Comparison of ENCODE assay signal across 24 mouse cellular contexts in the genomic region with DNA sequence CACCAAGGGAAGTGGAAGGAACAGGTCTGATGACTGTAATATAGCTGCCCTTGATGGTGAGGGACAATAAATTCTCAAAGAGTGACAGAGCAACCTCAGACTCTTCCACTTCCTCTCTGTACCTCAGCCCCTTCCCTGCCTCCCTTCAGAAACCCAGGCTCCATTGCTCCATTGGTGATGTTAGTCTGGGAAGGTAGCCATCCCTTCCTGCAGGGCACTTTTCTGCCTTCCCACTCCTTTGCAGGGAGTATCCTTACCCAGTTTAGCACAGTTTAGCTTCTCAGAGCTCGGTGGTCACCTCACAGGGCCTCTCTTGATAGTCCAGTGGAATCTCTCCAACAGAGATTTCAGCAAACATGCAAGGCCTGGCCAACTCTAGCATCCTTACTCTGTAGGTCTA. TPM values are rescaled to one million over a fixed set of nuclear protein-coding genes. Genes with fewer than 3 reads are reported as not detected.
DNase-seq lines count a peak whose midpoint lies in the region; ATAC-seq and TF ChIP-seq lines count a peak whose summit lies in the region.
"Had no signal": no experiment of that assay in that cellular context is flagged by ENCODE, and none has a peak within 500 bp of the region (broad histone marks: within the 10 kb centered on the region; RNA-seq: fewer than 3 reads in every experiment).

No protein-coding gene starts in this region.

- TF ChIP-seq CTCF in layer of hippocampus, adult 2 months (conservative IDR thresholded peaks at IDR 0.05) = no peak

- intact Hi-C loops in left cerebral cortex, postnatal 25 days (cut with DNase I) = loop anchor here (10.0 kb wide), 1 partner anchor 86 kb away; the partner anchor contains the start of gene Rwdd3

- H3K4me2 ChIP-seq in liver, embryonic 16.5 days (ENCODE audit: low read depth, low read length) = peak overlapping the region; percentile 65
- no peak overlapping the region for H3K4me2 ChIP-seq in forebrain, embryonic 16.5 days (ENCODE audit: low read length)
- H3K4me2 ChIP-seq: embryonic facial prominence, embryonic 12.5 days; forebrain, embryonic 13.5 days; heart, embryonic 15.5 days; hindbrain, embryonic 14.5 days; midbrain, embryonic 12.5 days had no signal

- H3K4me1 ChIP-seq in liver, embryonic 16.5 days (ENCODE audit: control insufficient read depth, low read depth, low read length) = peaks cover 54% of the 10 kb centered on the region
- peaks cover 9% of the 10 kb centered on the region for H3K4me1 ChIP-seq in forebrain, embryonic 16.5 days (replicated peaks; ENCODE audit: control insufficient read depth, insufficient read depth, low read length)

- DNase-seq in cerebellum, postnatal 10 days = peak; percentile 51 to 59
- no peak for DNase-seq in cerebellum, postnatal 4 days (ENCODE audit: low spot score in 2 of 2)
- no peak for DNase-seq in layer of hippocampus, adult 2 months (ENCODE audit: low spot score in 2 of 2)
- DNase-seq in layer of hippocampus, adult 9-11 months = no peak
- no peak for DNase-seq in left cerebral cortex, postnatal 25 days (ENCODE audit: low spot score in 2 of 2)
- DNase-seq: gastrocnemius, postnatal 14 days; heart, postnatal 36 days; kidney, adult 2 months; lung, adult 18-20 months; lung, postnatal 10 days; thymus, adult 2 months had no signal

- peak overlapping the region; percentile 63 for H3K9ac ChIP-seq in liver, embryonic 16.5 days (ENCODE audit: low read depth, low read length)
- H3K9ac ChIP-seq in forebrain, embryonic 16.5 days (replicated peaks; ENCODE audit: low read depth, low read length) = no peak overlapping the region
- H3K9ac ChIP-seq: embryonic facial prominence, embryonic 12.5 days; forebrain, embryonic 13.5 days; heart, embryonic 15.5 days; hindbrain, embryonic 14.5 days; midbrain, embryonic 12.5 days had no signal

- no peaks in the 10 kb centered on the region; the same call in none of the 2 replicates for H3K27me3 ChIP-seq in liver, embryonic 16.5 days (ENCODE audit: control insufficient read depth, insufficient read depth, low read depth, low read length)
- peaks cover 14% of the 10 kb centered on the region; the same call in 1 of the 2 replicates for H3K27me3 ChIP-seq in forebrain, embryonic 16.5 days (replicated peaks; ENCODE audit: control insufficient read depth, insufficient read depth, low read length)

- peak overlapping the region; percentile 19; the same call in 1 of the 2 replicates for H3K4me3 ChIP-seq in layer of hippocampus, adult 2 months
- peak overlapping the region; percentile 94 for H3K4me3 ChIP-seq in liver, embryonic 16.5 days (ENCODE audit: low read depth, low read length)
- no peak overlapping the region for H3K4me3 ChIP-seq in forebrain, embryonic 16.5 days (replicated peaks; ENCODE audit: low read length)
- H3K4me3 ChIP-seq: embryonic facial prominence, embryonic 12.5 days; forebrain, embryonic 13.5 days; heart, adult 2 months; heart, embryonic 15.5 days; limb, embryonic 10.5 days; midbrain, embryonic 12.5 days had no signal

- H3K27ac ChIP-seq in layer of hippocampus, adult 2 months = 0 out of 2 replicates have a peak overlapping the region, but pooled peaks have one; percentile 36
- peak overlapping the region; percentile 84 for H3K27ac ChIP-seq in liver, embryonic 16.5 days (ENCODE audit: low read length)
- H3K27ac ChIP-seq in forebrain, embryonic 16.5 days (ENCODE audit: low read length) = no peak overlapping the region
- H3K27ac ChIP-seq: embryonic facial prominence, embryonic 12.5 days; forebrain, embryonic 13.5 days; heart, adult 2 months; heart, embryonic 15.5 days; hindbrain, embryonic 14.5 days; kidney, postnatal 0 days; limb, embryonic 10.5 days; midbrain, embryonic 12.5 days had no signal

- 37% methylated on average over 1 of the region's 1 CpGs for WGBS in liver, embryonic 16.5 days (ENCODE audit: insufficient replicate concordance)
- WGBS in forebrain, embryonic 16.5 days = 66% methylated on average over 1 of the region's 1 CpGs

- no peaks in the 10 kb centered on the region for H3K36me3 ChIP-seq in liver, embryonic 16.5 days (ENCODE audit: control insufficient read depth, insufficient read depth)
- H3K36me3 ChIP-seq in forebrain, embryonic 16.5 days (ENCODE audit: control insufficient read depth, insufficient read depth) = no peaks in the 10 kb centered on the region
- H3K36me3 ChIP-seq: embryonic facial prominence, embryonic 12.5 days; heart, embryonic 15.5 days; limb, embryonic 10.5 days; midbrain, embryonic 12.5 days had no signal

- ATAC-seq in granulocyte monocyte progenitor cell, adult 5-6 weeks (replicated peaks; ENCODE audit: poor library complexity, severe bottlenecking) = peak; percentile 26; the same call in 1 of the 2 replicates
- ATAC-seq in liver, embryonic 16.5 days (ENCODE audit: low read depth) = no peak
- no peak for ATAC-seq in forebrain, embryonic 16.5 days
- ATAC-seq: forebrain, embryonic 13.5 days; inflammation-experienced regulatory T-cells, adult 6 months; Patski had no signal

- no peaks in the 10 kb centered on the region for H3K9me3 ChIP-seq in liver, embryonic 16.5 days (replicated peaks; ENCODE audit: control insufficient read depth, low read length)
- H3K9me3 ChIP-seq in forebrain, embryonic 16.5 days (ENCODE audit: control insufficient read depth, low read length) = no peaks in the 10 kb centered on the region
- H3K9me3 ChIP-seq: embryonic facial prominence, embryonic 12.5 days; forebrain, embryonic 13.5 days; heart, embryonic 15.5 days; limb, embryonic 10.5 days; midbrain, embryonic 12.5 days had no signal

RNA-seq across cellular contexts. Expression of gene Tmem56, which starts 22.1 kb away (rescaled TPM):
- 10 to 100 TPM; 30.6 to 31.1 TPM for total RNA-seq in layer of hippocampus, adult 2 months (2021)
- 0.04 TPM in 1 of 2 replicates, not detected in the other for total RNA-seq in granulocyte monocyte progenitor cell, adult 5-6 weeks (2014; fragmentation: Nextera tagmentation)
- total RNA-seq in granulocyte monocyte progenitor cell, adult 5-6 weeks (2017) = 0.04 and 0.21 TPM in 2 replicates
- polyA plus RNA-seq in liver, embryonic 16.5 days (2015; fragmentation: Nextera tagmentation; extraction: Ambion mirVana) = 12.8 and 15.2 TPM in 2 replicates
- 3.5 and 3.8 TPM in 2 replicates for polyA plus RNA-seq in forebrain, embryonic 16.5 days (2015; fragmentation: Nextera tagmentation; extraction: Ambion mirVana)
- total RNA-seq in left cerebral cortex, postnatal 25 days (2021) = 10 to 100 TPM; 47.1 to 47.3 TPM
- polyA plus RNA-seq: inflammation-experienced regulatory T-cells, adult 6 months had no signal

RNA-seq across cellular contexts. Expression of gene Alg14, which starts 30.7 kb away (rescaled TPM):
- 10 to 100 TPM in 1 of 2 experiments, 1 to 10 TPM in 1; 9.8 to 13.6 TPM for total RNA-seq in layer of hippocampus, adult 2 months (2021)
- total RNA-seq in granulocyte monocyte progenitor cell, adult 5-6 weeks (2014; fragmentation: Nextera tagmentation) = 20.4 and 28.5 TPM in 2 replicates
- total RNA-seq in granulocyte monocyte progenitor cell, adult 5-6 weeks (2017) = 8.4 and 13.0 TPM in 2 replicates
- 15.0 and 16.6 TPM in 2 replicates for polyA plus RNA-seq in liver, embryonic 16.5 days (2015; fragmentation: Nextera tagmentation; extraction: Ambion mirVana)
- 29.8 and 35.7 TPM in 2 replicates for polyA plus RNA-seq in forebrain, embryonic 16.5 days (2015; fragmentation: Nextera tagmentation; extraction: Ambion mirVana)
- total RNA-seq in left cerebral cortex, postnatal 25 days (2021) = 10 to 100 TPM; 15.2 to 16.3 TPM

Comparison
In these comparisons a context has a peak if more than half of its experiments do, and no peak if none do; other contexts are left out.
1. DNase-seq: peak in cerebellum, postnatal 10 days (2 of 2); none in cerebellum, postnatal 4 days (0 of 2), layer of hippocampus, adult 2 months (0 of 2), layer of hippocampus, adult 9-11 months (single experiment) and left cerebral cortex, postnatal 25 days (0 of 2).
2. RNA of gene Tmem56, which starts 22.1 kb away (total RNA-seq): 47.1 to 47.3 TPM in left cerebral cortex, postnatal 25 days and 30.6 to 31.1 TPM in layer of hippocampus, adult 2 months; 0.04 to 0.21 TPM in granulocyte monocyte progenitor cell, adult 5-6 weeks; every median in the first group is over 10 times any median in the second.